Mouse (Mus musculus) right cerebral cortex, adult 18-20 months (tissue): ENCODE data around the gene Krt31.
A peak's percentile ranks its signal among the peaks of the same experiment; 100 is the strongest.

Source experiments
- DNase-seq: peaks from one replicate; pipeline ENCODE4 v3.0.0; 2022; ENCODE audit warnings: mixed read lengths

Krt31 gene

GRCm38 (mm10) chr11:100050451-100050850, at the start of gene Krt31:
TSS of gene Krt31 (minus strand) at chr11:100050551.
- no peak for DNase-seq

- DNase-seq, result no peak
Measured at GRCm38 (mm10) chr11:100097819-100098218, 47.5 kb upstream of the Krt31 start.

GRCm38 (mm10) chr11:100096141-100096540, 45.8 kb upstream of the Krt31 start, which contains the start of gene Krt35:
TSS of gene Krt35 (minus strand) at chr11:100096241.
- DNase-seq, result no peak

GRCm38 (mm10) chr11:100088378-100089025, 38.2 kb upstream of the Krt31 start:
- peak; percentile 11 for DNase-seq

DNA sequence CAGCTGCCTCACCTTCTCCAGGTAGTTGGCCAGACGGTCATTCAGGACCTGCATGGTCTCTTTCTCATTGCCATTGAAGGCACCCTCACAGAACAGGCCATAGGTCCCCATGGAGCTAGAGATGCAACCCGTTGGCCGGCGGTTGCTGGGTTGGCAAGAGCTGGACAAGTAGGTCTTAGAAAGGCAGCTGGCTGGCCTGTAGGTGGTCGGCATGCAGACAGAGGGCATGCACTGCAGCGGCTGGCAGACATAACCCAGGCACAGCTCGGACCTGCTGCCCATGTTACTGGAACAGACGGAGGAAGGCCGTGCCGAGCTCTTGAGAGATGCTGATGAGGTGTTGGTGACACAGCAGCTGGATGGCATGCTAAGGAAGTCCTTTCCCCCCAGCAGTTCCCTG, 37.5 kb upstream of the Krt31 start, which contains the start of gene Krt32:
Gene Krt32 (minus strand): TSS at position 366 of the 400 bp plus-strand sequence.
- no peak for DNase-seq

DNA sequence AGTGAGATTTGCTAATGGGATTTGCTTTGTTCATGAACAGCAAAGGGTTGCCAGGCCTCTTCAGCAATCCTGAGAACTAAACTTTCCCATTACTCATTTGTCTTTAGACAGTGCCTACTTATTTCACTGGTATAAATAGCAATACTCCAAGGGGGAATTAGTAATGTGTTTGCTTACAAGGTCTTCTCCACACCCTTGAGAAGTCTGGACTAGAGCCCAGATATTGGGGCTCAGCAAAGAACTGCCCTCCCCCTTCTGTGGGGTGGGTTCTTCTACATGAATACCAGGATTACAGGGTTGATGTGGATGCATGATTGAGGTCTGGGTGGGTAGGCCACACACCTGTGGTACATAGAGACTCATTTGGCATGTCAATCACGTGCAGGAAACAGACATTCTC, 23.5 kb upstream of the Krt31 start:
- DNase-seq, result no peak

GRCm38 (mm10) chr11:100067293-100068036, 17.1 kb upstream of the Krt31 start:
- DNase-seq, result peak; percentile 6

- no peak for DNase-seq
Measured at GRCm38 (mm10) chr11:100066236-100067010, 16.1 kb upstream of the Krt31 start.

- DNase-seq, result no peak
Measured at GRCm38 (mm10) chr11:100058875-100059274, 8.5 kb upstream of the Krt31 start.

DNA sequence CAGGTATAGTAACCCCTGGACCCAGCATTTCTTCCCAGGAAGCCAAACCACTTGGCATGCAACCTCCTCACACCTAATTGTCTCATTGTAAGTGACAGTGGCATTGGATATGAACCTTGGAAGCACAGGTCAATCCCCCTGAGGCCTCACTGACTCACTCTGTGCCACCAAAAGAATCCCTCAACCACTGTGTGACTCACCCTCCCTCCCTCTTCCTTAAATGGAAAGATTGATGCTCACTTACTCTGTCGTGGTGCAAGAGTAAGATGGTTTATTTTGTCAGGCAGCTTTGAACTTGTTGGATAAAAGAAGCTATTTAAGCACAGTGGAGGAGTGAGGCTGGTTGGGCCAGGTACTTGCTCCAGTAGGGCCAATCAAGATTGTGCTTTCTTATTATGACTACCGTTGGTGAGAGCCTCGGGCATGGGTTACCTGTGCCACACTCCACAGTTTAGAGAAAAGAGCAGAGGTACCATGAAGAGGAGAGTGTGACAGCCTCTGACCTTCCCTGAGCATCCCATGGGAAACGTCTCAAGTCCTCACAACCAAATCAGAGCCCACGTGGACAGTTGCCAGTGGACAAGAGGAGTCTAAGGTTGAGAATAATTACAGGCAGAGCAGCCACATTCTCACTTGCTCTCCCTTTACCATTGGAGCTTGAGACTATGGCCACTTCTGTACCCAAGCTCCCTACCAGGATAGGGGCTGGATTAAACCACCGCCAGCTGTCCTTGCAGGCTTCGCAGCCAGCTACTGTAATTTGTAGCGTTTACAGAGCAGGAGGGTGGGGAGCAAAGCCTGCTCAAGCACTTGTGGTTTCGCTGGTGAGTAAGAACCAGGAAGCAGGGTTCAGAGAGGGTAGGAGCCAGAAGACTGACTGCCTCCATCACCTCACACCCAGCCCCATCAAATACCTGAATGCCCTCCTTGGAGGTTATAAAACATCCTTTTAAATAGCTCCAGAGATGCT, 5.6 kb upstream of the Krt31 start:
- DNase-seq, result no peak

- no peak for DNase-seq
Measured at GRCm38 (mm10) chr11:100047193-100047592, 3.2 kb downstream of the Krt31 start.

DNA sequence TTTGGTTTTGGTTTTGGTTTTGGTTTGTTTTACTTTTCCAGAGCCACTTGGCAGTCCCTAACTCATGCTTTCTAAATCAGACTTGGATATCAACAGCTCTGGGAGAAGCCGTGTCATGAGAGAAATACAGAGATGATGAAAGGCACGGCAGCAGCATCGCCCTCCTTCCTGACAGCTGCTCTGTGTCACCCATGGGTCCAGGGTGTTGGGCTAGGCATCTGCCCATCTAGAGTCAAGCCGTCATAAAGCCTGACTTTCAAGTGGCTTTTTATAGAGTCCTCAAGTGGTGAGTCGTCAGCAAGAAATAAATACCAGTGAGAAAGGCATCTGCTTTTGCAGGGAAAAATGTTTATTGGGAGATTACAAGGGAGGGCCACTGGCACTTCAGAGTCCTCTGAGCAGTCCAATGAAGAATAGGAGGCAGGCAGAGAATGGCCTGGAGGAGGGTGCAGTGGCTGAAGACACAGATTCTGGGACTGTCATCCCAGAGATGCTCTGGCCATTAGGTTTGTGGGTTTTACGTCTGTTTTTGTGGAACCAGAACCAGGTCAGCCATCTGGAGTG, 4.0 kb downstream of the Krt31 start:
- DNase-seq, result no peak

- DNase-seq, result no peak
Measured at GRCm38 (mm10) chr11:100041454-100041853, 8.9 kb downstream of the Krt31 start, which contains the start of gene Krt34. TSS of gene Krt34 (minus strand) at chr11:100041554.

GRCm38 (mm10) chr11:100029768-100030167, 20.6 kb downstream of the Krt31 start, which contains the start of gene Krt33b:
TSS of gene Krt33b (minus strand) at chr11:100029868.
- DNase-seq, result no peak

DNA sequence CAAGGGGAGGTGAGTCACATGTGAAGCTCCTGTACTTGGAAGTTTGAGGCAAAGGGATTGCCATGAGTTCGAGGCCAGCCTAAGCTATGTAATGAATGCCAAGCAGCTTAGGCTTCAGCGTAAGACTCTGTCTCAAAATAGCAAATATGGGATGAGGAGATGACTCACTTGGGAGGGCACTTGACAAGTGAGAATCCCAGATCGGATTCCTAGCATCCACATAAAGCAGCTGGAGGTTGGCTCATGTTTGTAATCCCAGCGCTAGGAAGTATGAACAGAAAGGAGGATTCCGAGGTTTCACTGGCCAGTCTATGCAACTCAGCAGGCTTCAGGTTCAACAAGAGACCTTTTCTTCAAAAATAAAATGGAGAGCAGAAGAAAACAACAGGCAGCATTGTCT, 28.9 kb downstream of the Krt31 start:
- DNase-seq, result peak; percentile 32

DNA sequence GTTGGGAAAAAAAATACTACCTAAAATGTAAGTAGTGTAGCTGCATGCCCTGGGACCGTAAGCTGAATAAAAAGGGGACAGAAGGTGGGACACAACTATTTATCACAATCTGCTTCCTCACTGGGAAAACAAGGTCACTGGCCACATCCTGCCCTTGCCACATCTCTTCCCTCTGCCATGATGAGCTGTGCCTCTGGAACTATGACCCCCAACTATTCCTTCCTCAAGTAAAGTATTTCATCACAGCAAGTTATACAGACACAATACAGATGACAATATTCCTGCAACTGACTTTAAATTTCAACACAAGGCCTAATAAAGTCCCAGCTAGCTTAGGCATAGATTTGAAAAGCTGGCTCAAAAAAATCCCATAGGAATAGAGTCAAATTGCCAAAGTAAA, 30.9 kb downstream of the Krt31 start:
- no peak for DNase-seq

- no peak for DNase-seq
Measured at GRCm38 (mm10) chr11:100016112-100016511, 34.2 kb downstream of the Krt31 start, which contains the start of gene Krt33a. TSS of gene Krt33a (minus strand) at chr11:100016212.

- DNase-seq, result no peak
Measured at GRCm38 (mm10) chr11:100013691-100014171, 36.6 kb downstream of the Krt31 start.

- DNase-seq, result no peak
Measured at GRCm38 (mm10) chr11:100010682-100011081, 39.7 kb downstream of the Krt31 start.

DNA sequence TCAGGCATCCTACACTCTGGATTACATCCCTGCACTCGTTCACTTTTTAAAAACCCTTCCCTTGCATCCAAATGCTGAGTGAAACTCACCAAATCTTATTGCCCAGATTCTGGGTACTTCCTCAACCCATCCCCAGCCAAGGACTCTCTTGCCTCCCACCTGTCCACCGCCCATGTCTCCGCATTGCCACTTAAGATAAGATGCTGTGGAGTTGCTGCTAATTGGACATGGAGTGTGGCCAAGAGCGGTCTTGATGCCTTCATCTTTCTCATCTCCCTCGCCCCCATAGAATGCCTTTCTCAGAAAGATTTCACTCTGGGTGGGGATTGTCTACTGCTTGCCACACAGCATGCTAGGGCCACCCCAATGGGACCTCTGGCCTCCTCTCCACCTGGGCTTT, 42.0 kb downstream of the Krt31 start:
- peak; percentile 44 for DNase-seq

- no peak for DNase-seq
Measured at GRCm38 (mm10) chr11:100006624-100007023, 43.7 kb downstream of the Krt31 start.
